Mouse (Mus musculus): ENCODE measurements at regions not wholly inside any gene's neighbourhood (a gene's known extent, or its start where the extent isn't known, plus 50 kb on each side); places are given as distances from the start of the nearest gene placed in this dataset.

GRCm38 (mm10) chr2:74127136-74127535 is 216.0 kb upstream of the Atp5g3 start:
- no peak for ATAC-seq (ENCODE audit: insufficient number of reproducible peaks, insufficient read depth, low FRiP score, low TSS enrichment, low read depth)
- 89% methylated on average over 4 of the region's 4 CpGs for WGBS
- Histone ChIP-seq H3K27ac (no peak overlapping the region), H3K27me3 (peaks cover 33% of the 10 kb centered on the region), H3K4me3 (no peak overlapping the region), H3K4me1 (peaks cover 24% of the 10 kb centered on the region), H3K4me2 (no peak overlapping the region), H3K9ac (no peak overlapping the region), H3K36me3 (no peaks in the 10 kb centered on the region), H3K9me3 (no peaks in the 10 kb centered on the region)

DNA sequence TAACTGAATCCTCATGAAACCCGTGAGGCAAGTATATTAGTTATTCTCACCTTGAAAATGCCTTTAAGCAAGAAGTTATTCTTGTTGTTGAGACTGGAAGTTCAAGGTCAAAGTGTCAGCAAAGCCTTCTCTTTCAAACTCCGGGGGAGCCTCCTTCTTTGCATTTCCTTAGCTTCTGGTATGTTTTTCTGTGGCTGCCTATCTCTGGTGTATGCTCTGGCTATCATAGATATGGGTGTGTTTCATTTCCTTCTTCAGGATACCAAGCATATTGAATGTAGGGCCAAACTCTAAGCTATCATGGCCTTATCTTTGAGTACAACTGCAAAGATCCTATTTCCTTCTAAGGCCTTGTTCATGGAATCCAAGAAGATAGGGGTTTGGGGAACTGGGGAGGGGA is 213.1 kb upstream of the Atp5g3 start:
- Histone ChIP-seq H3K27ac (no peak overlapping the region), H3K36me3 (no peaks in the 10 kb centered on the region), H3K9me3 (no peaks in the 10 kb centered on the region), H3K27me3 (peaks cover 7% of the 10 kb centered on the region), H3K4me2 (no peak overlapping the region), H3K4me1 (peaks cover 23% of the 10 kb centered on the region), H3K4me3 (no peak overlapping the region), H3K9ac (no peak overlapping the region)
- no peak for ATAC-seq (ENCODE audit: insufficient number of reproducible peaks, insufficient read depth, low FRiP score, low TSS enrichment, low read depth)
- 58% methylated on average over 2 of the region's 2 CpGs for WGBS

- no peak overlapping the region for H3K9ac ChIP-seq
- H3K4me3 ChIP-seq, result no peak overlapping the region
- H3K27ac ChIP-seq, result 0 out of 2 replicates have a peak overlapping the region, but pooled peaks have one; percentile 2
- H3K4me2 ChIP-seq, result no peak overlapping the region
- no peaks in the 10 kb centered on the region for H3K9me3 ChIP-seq
- no peaks in the 10 kb centered on the region for H3K27me3 ChIP-seq
- peaks cover 16% of the 10 kb centered on the region for H3K4me1 ChIP-seq
- ATAC-seq (ENCODE audit: insufficient number of reproducible peaks, insufficient read depth, low FRiP score, low TSS enrichment, low read depth), result no peak
- H3K36me3 ChIP-seq, result no peaks in the 10 kb centered on the region
- 44% methylated on average over 6 of the region's 6 CpGs for WGBS
These were observed 212.4 kb upstream of the Atp5g3 start for GRCm38 (mm10) chr2:74123360-74124074.

GRCm38 (mm10) chr2:74122937-74123336 is 211.8 kb upstream of the Atp5g3 start:
- Histone ChIP-seq H3K4me1 (peaks cover 15% of the 10 kb centered on the region; the same call in 1 of the 2 replicates), H3K4me3 (no peak overlapping the region), H3K9ac (no peak overlapping the region), H3K36me3 (no peaks in the 10 kb centered on the region), H3K9me3 (no peaks in the 10 kb centered on the region), H3K4me2 (no peak overlapping the region), H3K27ac (0 out of 2 replicates have a peak overlapping the region, but pooled peaks have one; percentile 2), H3K27me3 (no peaks in the 10 kb centered on the region)
- no peak for ATAC-seq (ENCODE audit: insufficient number of reproducible peaks, insufficient read depth, low FRiP score, low TSS enrichment, low read depth)
- 65% methylated on average over 2 of the region's 2 CpGs for WGBS

- no peaks in the 10 kb centered on the region for H3K27me3 ChIP-seq
- no peaks in the 10 kb centered on the region for H3K9me3 ChIP-seq
- 41% methylated on average over 10 of the region's 10 CpGs for WGBS
- ATAC-seq (ENCODE audit: insufficient number of reproducible peaks, insufficient read depth, low FRiP score, low TSS enrichment, low read depth), result no peak
- peaks cover 11% of the 10 kb centered on the region; the same call in 1 of the 2 replicates for H3K4me1 ChIP-seq
- H3K36me3 ChIP-seq, result no peaks in the 10 kb centered on the region
- H3K4me3 ChIP-seq, result no peak overlapping the region
- H3K4me2 ChIP-seq, result no peak overlapping the region
- H3K27ac ChIP-seq, result no peak overlapping the region
- no peak overlapping the region for H3K9ac ChIP-seq
These were observed 208.9 kb upstream of the Atp5g3 start for GRCm38 (mm10) chr2:74120051-74120450.

DNA sequence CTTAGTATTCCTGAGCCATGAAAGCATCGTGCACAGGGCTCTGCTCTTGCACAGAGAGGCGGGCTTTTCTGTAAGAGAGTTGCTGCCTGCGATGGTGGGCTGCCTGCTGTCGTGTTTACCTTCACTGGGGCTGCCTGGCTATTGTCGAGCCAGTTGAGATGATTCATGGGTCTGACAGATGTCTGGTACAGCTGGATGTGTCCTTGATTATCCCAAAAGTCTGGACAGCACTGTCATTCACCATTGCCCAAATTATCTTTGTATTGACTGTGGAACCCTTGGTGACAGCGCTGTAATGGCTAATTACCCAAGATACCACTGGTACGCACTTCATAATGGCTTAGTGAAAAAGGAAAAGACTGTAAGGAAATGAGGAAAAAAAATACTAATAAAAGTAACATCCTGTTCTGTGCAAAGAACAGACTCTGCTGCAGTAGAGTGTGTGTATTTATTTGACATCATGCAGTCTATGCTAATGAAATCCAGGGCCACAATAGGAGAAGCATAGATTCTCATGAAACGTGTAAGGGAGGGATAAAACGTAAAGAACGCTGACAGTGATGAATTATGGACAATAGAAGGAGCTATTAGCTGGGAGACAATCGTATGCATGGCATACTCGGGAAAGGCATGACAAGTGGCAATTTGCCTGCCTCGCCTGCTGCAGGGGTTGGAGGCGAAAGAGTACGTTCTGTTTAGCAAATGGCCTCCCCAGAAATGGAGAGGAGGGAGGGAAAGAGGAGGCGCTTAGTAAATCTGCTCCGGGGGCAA is 208.2 kb upstream of the Atp5g3 start:
- H3K9ac ChIP-seq, result no peak overlapping the region
- H3K4me3 ChIP-seq, result no peak overlapping the region
- H3K9me3 ChIP-seq, result no peaks in the 10 kb centered on the region
- H3K4me1 ChIP-seq, result peaks cover 11% of the 10 kb centered on the region; the same call in 1 of the 2 replicates
- 53% methylated on average over 17 of the region's 17 CpGs for WGBS
- H3K27me3 ChIP-seq, result no peaks in the 10 kb centered on the region
- H3K27ac ChIP-seq, result no peak overlapping the region
- H3K4me2 ChIP-seq, result no peak overlapping the region
- no peak for ATAC-seq (ENCODE audit: insufficient number of reproducible peaks, insufficient read depth, low FRiP score, low TSS enrichment, low read depth)
- no peaks in the 10 kb centered on the region for H3K36me3 ChIP-seq

DNA sequence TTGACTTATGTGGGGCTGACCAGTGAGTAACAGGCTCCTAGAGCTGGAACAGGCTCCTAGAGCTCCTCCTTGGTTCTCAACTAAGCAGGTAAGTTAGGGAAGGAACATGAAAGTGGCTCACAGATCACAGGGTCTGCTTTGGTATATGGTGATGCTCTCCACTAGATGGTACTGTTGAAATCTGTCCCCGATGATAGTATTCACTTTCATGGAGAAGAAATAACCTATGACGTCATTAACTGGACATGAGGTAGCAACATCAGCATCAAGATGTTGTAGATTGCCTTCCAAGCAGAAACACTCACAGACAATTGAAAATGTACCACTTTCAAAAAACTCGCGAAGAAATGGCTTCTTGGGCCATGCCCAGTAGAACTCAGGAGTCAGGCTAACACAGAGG is 195.3 kb upstream of the Atp5g3 start:
- H3K36me3 ChIP-seq, result no peaks in the 10 kb centered on the region
- H3K4me2 ChIP-seq, result no peak overlapping the region
- H3K27me3 ChIP-seq, result no peaks in the 10 kb centered on the region
- H3K4me3 ChIP-seq, result no peak overlapping the region
- WGBS, result 86% methylated on average over 4 of the region's 4 CpGs
- H3K9ac ChIP-seq, result no peak overlapping the region
- no peaks in the 10 kb centered on the region for H3K9me3 ChIP-seq
- H3K27ac ChIP-seq, result no peak overlapping the region
- no peak for ATAC-seq (ENCODE audit: insufficient number of reproducible peaks, insufficient read depth, low FRiP score, low TSS enrichment, low read depth)
- no peaks in the 10 kb centered on the region for H3K4me1 ChIP-seq

DNA sequence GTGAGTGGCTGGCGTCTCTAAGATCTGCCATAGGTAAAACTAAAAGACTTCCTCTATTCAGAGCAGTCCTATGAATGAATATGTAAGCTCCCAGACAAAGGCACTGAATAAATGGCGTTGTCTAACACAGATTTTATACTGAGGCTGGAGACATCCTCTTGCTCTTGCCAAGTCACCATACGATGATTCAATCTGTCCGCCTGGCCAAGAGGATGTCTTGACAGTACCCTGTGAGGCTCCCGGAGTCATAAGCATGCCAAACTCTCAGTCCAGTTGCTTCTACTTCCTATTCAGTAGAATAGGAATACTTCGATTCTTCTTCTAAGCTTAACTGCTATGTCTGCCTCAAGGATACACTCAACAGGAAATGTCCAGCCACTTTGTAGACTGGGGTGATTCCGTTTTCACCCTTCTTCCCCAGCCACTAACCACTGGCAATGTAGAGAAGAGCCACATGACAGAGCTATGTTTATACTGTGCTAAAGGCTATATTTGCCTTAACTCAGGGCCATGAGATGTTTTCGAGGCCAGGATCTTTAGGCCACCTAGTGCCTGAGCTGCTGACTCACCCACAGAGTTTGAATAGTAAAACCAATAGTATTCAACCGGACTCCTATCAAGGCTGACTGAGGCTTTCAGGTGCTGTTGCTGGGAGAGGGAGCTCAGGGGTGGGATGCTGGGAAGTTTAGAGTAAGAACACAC is 188.7 kb upstream of the Atp5g3 start:
- Histone ChIP-seq H3K27me3 (no peaks in the 10 kb centered on the region), H3K9ac (no peak overlapping the region), H3K9me3 (no peaks in the 10 kb centered on the region), H3K4me2 (no peak overlapping the region), H3K27ac (no peak overlapping the region), H3K4me3 (no peak overlapping the region), H3K4me1 (peaks cover 23% of the 10 kb centered on the region; the same call in 1 of the 2 replicates), H3K36me3 (no peaks in the 10 kb centered on the region)
- no peak for ATAC-seq (ENCODE audit: insufficient number of reproducible peaks, insufficient read depth, low FRiP score, low TSS enrichment, low read depth)
- 82% methylated on average over 9 of the region's 9 CpGs for WGBS

DNA sequence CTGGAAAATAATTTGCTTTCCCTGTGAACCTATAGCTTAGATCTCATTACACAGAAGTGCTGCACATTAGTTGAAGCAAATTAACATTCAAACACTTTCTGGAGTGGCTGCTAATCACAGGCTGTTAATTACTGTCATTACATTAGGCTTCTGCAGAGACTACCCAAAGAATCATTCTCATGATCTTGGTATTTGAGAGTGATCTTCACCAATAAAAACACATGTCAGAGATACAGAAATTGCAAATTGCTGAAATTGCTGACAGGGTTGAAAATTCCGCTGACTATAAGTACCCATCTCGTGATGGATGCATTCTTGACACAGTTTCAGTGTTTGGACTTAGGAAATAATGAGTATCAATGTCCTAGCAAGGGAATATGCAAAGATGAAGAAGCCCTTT is 185.7 kb upstream of the Atp5g3 start:
- H3K4me3 ChIP-seq, result no peak overlapping the region
- no peak for ATAC-seq (ENCODE audit: insufficient number of reproducible peaks, insufficient read depth, low FRiP score, low TSS enrichment, low read depth)
- H3K9ac ChIP-seq, result no peak overlapping the region
- H3K27ac ChIP-seq, result no peak overlapping the region
- H3K36me3 ChIP-seq, result no peaks in the 10 kb centered on the region
- peaks cover 23% of the 10 kb centered on the region; the same call in 1 of the 2 replicates for H3K4me1 ChIP-seq
- no peaks in the 10 kb centered on the region for H3K9me3 ChIP-seq
- 60% methylated on average over 2 of the region's 2 CpGs for WGBS
- H3K4me2 ChIP-seq, result no peak overlapping the region
- H3K27me3 ChIP-seq, result no peaks in the 10 kb centered on the region

GRCm38 (mm10) chr2:74093494-74093893 is 182.4 kb upstream of the Atp5g3 start:
- no peak overlapping the region for H3K9ac ChIP-seq
- 84% methylated on average over 7 of the region's 7 CpGs for WGBS
- no peak for ATAC-seq (ENCODE audit: insufficient number of reproducible peaks, insufficient read depth, low FRiP score, low TSS enrichment, low read depth)

DNA sequence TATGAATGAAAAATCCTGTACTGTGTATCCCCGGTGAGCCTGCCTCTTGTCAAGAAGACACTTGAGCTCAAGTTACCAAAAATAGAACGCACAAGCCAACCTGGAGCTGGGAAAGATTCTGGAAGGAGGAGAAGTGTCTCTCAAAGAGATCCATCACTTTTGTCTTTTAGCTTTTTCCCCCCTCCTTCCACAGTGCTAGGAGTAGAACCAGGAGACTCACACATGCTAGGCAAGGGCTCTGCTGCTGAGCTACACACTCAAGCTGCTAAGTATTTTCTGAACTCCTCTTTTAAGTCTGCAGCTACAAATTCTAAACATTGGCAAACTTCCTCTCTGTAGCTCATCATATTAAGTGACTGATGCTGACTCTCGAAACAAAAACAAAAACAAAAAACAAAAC is 176.2 kb upstream of the Atp5g3 start:
- Histone ChIP-seq H3K27me3 (no peaks in the 10 kb centered on the region), H3K4me2 (no peak overlapping the region), H3K9ac (no peak overlapping the region), H3K36me3 (no peaks in the 10 kb centered on the region), H3K9me3 (no peaks in the 10 kb centered on the region), H3K27ac (no peak overlapping the region), H3K4me1 (peaks cover 5% of the 10 kb centered on the region; the same call in 1 of the 2 replicates), H3K4me3 (no peak overlapping the region)
- 51% methylated on average over 3 of the region's 3 CpGs for WGBS
- ATAC-seq (ENCODE audit: insufficient number of reproducible peaks, insufficient read depth, low FRiP score, low TSS enrichment, low read depth), result no peak

More at GRCm38 (mm10) chr2:74093494-74093893, 182.4 kb upstream of the Atp5g3 start:
- Histone ChIP-seq H3K4me3 (no peak overlapping the region), H3K4me1 (peaks cover 10% of the 10 kb centered on the region; the same call in 1 of the 2 replicates), H3K9me3 (no peaks in the 10 kb centered on the region), H3K27me3 (no peaks in the 10 kb centered on the region), H3K36me3 (no peaks in the 10 kb centered on the region), H3K27ac (no peak overlapping the region), H3K4me2 (no peak overlapping the region)
